Mouse (Mus musculus) neural tube, embryonic 13.5 days (tissue): ENCODE measurements around the gene Vangl2. TPM values are rescaled to one million over a fixed set of nuclear protein-coding genes. Genes with fewer than 3 reads are reported as not detected.

Experiments used
- ATAC-seq: fragments of 200-750 bp; cut with Nextera tagmentation; 2 replicates; pipeline ENCODE4 v1.8.0; 2017; ENCODE audit warnings: low read depth, mild to moderate bottlenecking, moderate TSS enrichment, moderate library complexity
- H3K27ac ChIP-seq: fragments of 300-500 bp; sonication (generic); replicated peaks from 2 replicates; pipeline ENCODE4 v1.5.1; 2015; ENCODE audit warnings: moderate library complexity, mild to moderate bottlenecking, inconsistent platforms
- H3K27me3 ChIP-seq: fragments of 300-500 bp; sonication (generic); 2 replicates; pipeline ENCODE4 v1.6.1; 2015; ENCODE audit warnings: mild to moderate bottlenecking, inconsistent platforms
- H3K36me3 ChIP-seq: fragments of 300-500 bp; sonication (generic); 2 replicates; pipeline ENCODE4 v1.6.1; 2015; ENCODE audit warnings: mild to moderate bottlenecking, inconsistent platforms
- H3K4me1 ChIP-seq: fragments of 300-500 bp; sonication (generic); replicated peaks from 2 replicates; pipeline ENCODE4 v1.6.1; 2015; ENCODE audit warnings: inconsistent platforms
- H3K4me2 ChIP-seq: fragments of 300-500 bp; sonication (generic); 2 replicates; pipeline ENCODE4 v1.6.1; 2015; ENCODE audit warnings: inconsistent platforms, mild to moderate bottlenecking, moderate library complexity
- H3K4me3 ChIP-seq: fragments of 300-500 bp; sonication (generic); 2 replicates; pipeline ENCODE4 v1.5.1; 2015; ENCODE audit warnings: mild to moderate bottlenecking, inconsistent platforms
- H3K9ac ChIP-seq: fragments of 300-500 bp; sonication (generic); 2 replicates; pipeline ENCODE4 v1.6.1; 2015; ENCODE audit warnings: moderate library complexity, mild to moderate bottlenecking, inconsistent platforms
- H3K9me3 ChIP-seq: fragments of 300-500 bp; sonication (generic); 2 replicates; pipeline ENCODE4 v1.6.1; 2016; ENCODE audit warnings: inconsistent platforms
- WGBS: fragments of 180-500 bp; shearing (Covaris S2); methylation state at CpG from one replicate; pipeline ENCODE4 v1.1.7; 2015; 5-methylcytosine and 5-hydroxymethylcytosine counted together
- polyA plus RNA-seq: library from polyadenylated mRNA; unstranded; fragments of >200 nt; fragmentation: Nextera tagmentation; extraction: Ambion mirVana; gene quantifications from 2 replicates; pipeline ENCODE4 v1.2.1, GENCODE M21; 2015

The Vangl2 gene
- polyA plus RNA-seq, 1 experiment from 2014 or later = 50.5 TPM

DNA sequence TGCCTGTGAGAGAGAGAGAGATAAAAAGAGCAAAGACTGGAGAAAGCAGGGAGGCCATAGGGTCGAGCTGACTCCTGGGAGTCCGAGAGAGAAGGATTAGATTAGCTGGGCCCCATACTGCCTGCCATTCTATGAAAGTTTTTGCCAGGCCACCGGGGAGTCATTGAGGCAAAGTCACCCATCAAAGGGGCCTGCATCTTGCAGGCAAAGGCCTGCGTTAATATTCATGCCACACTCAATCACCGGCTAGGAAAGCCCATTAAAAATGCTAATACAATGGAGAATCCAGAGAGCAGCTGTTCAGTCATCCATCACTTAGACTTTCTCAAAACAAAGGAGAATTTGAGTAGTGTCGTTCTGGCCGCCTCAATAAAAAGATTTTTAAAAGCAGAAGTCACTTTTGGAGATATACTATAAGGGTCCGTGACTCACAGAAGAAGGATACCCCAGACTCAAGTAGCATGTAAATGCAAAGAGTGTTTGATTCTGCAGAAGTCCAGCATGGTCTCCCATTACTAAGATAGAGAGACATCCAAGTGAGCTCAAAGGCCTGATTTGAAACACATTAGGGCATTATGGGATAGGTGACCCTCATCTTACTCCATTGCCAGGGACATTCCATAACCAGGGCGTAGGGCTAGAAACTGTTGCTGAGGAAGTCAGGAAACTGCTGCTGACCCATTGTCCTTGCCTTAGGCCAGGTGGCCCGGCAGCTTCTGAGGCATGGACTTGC, 57.2 kb downstream of the Vangl2 start:
- H3K9me3 ChIP-seq = no peaks in the 10 kb centered on the region
- peak overlapping the region; percentile 7; the same call in 1 of the 2 replicates for H3K27ac ChIP-seq
- peaks cover 14% of the 10 kb centered on the region for H3K4me1 ChIP-seq
- H3K9ac ChIP-seq = no peak overlapping the region
- 18% methylated on average over 10 of the region's 10 CpGs for WGBS
- H3K4me2 ChIP-seq = no peak overlapping the region
- peak; percentile 71 for ATAC-seq
- no peak overlapping the region for H3K4me3 ChIP-seq
- H3K27me3 ChIP-seq = no peaks in the 10 kb centered on the region
- H3K36me3 ChIP-seq = no peaks in the 10 kb centered on the region

DNA sequence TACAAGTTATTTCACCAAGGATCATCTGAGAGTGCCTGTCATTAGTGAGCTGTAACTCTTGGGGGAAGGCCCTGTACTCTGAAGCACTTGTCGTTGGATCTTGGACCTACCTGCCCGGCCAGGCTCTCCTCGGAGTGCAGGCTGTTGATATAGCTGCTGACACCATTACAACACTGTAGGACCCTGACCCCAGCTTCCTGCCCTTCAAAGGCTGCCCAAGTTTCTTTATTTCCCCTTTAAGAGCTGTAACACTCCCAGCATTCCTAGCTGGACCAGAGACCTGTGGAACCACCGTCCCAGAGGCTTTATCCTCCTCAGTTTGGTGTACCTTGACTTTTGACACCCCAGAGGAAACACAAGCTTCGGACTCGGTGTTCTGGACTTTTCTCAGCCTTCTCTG, 59.0 kb downstream of the Vangl2 start:
- WGBS = 82% methylated on average over 6 of the region's 6 CpGs
- no peak overlapping the region for H3K9ac ChIP-seq
- H3K4me3 ChIP-seq = no peak overlapping the region
- no peaks in the 10 kb centered on the region for H3K9me3 ChIP-seq
- H3K27ac ChIP-seq = no peak overlapping the region
- H3K36me3 ChIP-seq = no peaks in the 10 kb centered on the region
- H3K4me1 ChIP-seq = peaks cover 14% of the 10 kb centered on the region
- H3K27me3 ChIP-seq = no peaks in the 10 kb centered on the region
- H3K4me2 ChIP-seq = no peak overlapping the region
- ATAC-seq = no peak

DNA sequence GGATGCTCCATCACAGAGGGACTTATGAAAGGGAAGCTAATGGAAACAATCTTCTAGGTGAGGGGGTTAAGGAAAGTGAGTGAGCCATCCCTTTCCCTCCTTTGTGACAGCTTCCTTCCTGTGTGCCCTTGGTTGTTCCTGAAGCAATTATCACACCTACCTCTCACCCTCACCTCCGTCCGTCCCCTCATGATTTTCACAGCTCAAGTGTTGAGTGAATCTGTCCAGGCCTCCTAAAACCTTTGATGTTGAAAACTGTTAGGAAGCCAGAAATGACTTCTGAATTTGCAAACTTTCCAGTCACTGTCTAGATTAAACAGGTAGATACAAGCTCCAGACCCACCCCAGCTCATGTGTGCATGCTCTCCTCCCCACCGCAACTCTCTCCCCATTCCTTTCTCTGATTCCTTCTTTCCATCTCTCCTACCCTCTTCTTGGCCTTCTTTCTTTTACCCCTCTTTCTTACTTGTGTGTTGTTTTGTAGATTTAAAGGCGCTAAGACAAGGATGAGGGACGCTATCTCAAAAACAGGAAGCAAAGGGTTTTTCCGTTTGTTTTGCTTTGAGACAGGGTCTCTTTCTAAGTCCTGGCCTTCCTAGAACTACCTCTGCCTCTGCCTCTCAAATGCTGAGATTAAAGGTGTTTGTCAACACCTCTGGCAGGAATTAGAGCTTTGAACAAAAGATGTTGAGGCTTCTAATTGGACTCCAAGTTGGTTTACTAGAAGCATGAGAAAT, 62.0 kb downstream of the Vangl2 start:
- H3K9ac ChIP-seq = no peak overlapping the region
- H3K4me2 ChIP-seq = no peak overlapping the region
- WGBS = 87% methylated on average over 6 of the region's 6 CpGs

DNA sequence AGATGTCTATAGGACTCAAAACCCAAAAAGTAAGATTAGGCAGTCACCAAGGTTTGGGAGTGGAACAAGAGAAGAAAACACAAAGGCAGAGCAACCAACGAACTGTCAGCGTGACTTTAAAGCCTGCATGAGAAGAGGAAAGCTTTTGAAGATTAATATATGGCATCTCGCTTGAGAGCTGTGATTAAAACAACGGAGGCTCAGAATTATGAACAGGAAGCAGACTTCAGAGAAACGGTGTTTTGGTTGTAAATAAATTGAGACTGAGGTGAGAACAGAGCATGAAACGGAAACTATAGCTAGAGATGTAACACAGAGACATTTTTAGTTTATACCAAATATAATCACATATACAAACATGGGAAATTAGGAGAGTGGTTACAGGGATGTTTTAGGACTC, 64.6 kb downstream of the Vangl2 start:
- Histone ChIP-seq H3K4me3 (no peak overlapping the region), H3K9ac (no peak overlapping the region), H3K36me3 (no peaks in the 10 kb centered on the region), H3K9me3 (no peaks in the 10 kb centered on the region), H3K4me2 (no peak overlapping the region), H3K27me3 (no peaks in the 10 kb centered on the region), H3K27ac (no peak overlapping the region), H3K4me1 (no peaks in the 10 kb centered on the region)
- ATAC-seq = no peak
- 83% methylated on average over 6 of the region's 6 CpGs for WGBS

More for the DNA sequence above, 62.0 kb downstream of the Vangl2 start:
- no peak for ATAC-seq
- Histone ChIP-seq H3K27me3 (no peaks in the 10 kb centered on the region), H3K27ac (no peak overlapping the region), H3K4me1 (peaks cover 12% of the 10 kb centered on the region), H3K36me3 (no peaks in the 10 kb centered on the region), H3K4me3 (no peak overlapping the region), H3K9me3 (no peaks in the 10 kb centered on the region)

DNA sequence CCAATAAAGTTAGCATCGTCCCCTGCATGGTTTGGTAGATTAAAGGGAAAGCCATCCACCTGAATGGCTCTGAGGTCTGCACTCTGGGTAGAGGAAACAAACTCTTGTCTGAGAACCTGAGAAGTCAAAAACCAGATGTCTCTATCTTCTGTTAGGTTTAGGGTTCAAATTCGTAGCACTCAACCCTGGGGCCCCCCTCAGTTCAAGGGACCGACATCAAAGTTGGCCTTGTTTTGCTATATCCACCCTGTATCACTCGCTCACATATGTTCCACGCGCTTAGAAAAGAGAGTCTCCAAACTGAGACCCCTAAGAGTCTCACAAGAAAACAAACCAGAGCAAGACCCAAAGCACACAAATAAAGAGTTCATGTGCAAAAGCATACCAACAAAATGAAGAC, 66.5 kb downstream of the Vangl2 start:
- ATAC-seq = no peak
- Histone ChIP-seq H3K4me2 (no peak overlapping the region), H3K4me1 (no peaks in the 10 kb centered on the region), H3K4me3 (no peak overlapping the region), H3K27ac (no peak overlapping the region), H3K9me3 (no peaks in the 10 kb centered on the region), H3K36me3 (no peaks in the 10 kb centered on the region), H3K9ac (no peak overlapping the region), H3K27me3 (no peaks in the 10 kb centered on the region)
- 85% methylated on average over 6 of the region's 6 CpGs for WGBS

DNA sequence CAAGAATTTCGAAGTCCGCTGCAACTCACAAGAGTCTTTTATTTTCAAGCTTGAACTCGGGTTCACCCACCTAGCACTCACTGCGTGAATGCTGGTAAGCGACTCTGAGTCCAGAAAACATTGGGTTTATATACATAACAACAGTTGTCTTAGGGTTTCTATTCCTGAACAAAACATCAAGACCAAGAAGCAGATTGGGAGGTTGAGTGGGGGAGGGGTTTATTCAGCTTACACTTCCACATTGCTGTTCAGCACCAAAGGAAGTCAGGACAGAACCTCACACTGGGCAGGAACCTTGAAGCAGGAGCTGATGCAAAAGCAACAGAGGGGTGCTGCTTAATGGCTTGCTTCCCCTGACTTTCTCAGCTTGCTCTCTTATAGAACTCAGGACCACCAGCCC, 67.5 kb downstream of the Vangl2 start:
- Histone ChIP-seq H3K4me1 (no peaks in the 10 kb centered on the region), H3K4me3 (no peak overlapping the region), H3K9me3 (no peaks in the 10 kb centered on the region), H3K9ac (no peak overlapping the region), H3K4me2 (no peak overlapping the region), H3K27me3 (no peaks in the 10 kb centered on the region), H3K36me3 (no peaks in the 10 kb centered on the region), H3K27ac (no peak overlapping the region)
- WGBS = 89% methylated on average over 5 of the region's 5 CpGs
- ATAC-seq = no peak

DNA sequence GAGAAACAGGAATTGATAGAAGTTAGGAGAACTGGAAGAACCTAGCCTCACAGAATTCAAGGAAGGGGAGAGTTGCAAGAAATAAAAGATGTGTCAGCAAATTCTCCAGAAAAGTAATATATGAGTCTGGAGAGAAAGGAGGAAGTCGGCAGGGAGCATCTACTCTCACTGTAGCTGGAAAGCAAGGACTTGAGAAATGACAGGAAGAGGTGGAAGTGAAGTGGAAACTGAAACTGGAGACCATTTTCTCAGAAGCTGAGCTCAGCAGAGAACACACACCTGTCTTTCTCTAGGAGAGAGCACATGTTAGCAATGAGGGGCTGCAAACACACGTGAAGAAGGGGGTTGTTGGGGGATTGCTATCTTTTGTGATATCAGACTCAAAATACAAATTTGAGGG, 70.8 kb downstream of the Vangl2 start:
- Histone ChIP-seq H3K36me3 (no peaks in the 10 kb centered on the region), H3K27me3 (no peaks in the 10 kb centered on the region), H3K4me2 (no peak overlapping the region), H3K4me3 (no peak overlapping the region), H3K9me3 (no peaks in the 10 kb centered on the region), H3K9ac (no peak overlapping the region), H3K4me1 (no peaks in the 10 kb centered on the region), H3K27ac (no peak overlapping the region)
- no peak for ATAC-seq
- WGBS = 85% methylated on average over 2 of the region's 2 CpGs

DNA sequence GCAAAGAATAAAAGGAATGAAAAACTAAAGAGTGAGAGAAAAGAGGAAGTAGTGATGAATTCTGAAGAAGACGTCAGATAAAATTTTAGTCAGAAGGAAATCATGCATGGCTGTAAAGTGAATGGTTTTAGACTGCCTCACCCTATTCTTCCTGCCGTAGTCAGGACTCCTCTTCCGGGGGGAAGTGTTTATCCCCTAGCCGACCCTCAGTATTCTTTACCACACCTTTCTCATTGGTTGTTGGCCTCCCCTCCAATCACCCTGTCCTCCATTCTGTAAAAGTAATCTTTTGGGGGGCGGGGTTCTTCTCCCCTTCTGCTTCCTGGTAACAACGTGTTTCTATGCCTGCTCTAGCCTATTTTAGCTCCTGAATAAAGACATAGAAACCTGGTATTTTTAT, 73.2 kb downstream of the Vangl2 start:
- 66% methylated on average over 6 of the region's 6 CpGs for WGBS
- no peaks in the 10 kb centered on the region for H3K36me3 ChIP-seq
- no peak for ATAC-seq

More for the DNA sequence above, 73.2 kb downstream of the Vangl2 start:
- H3K27me3 ChIP-seq = no peaks in the 10 kb centered on the region
- H3K9me3 ChIP-seq = no peaks in the 10 kb centered on the region; the same call in 1 of the 2 replicates
- no peak overlapping the region for H3K4me3 ChIP-seq
- no peak overlapping the region for H3K27ac ChIP-seq
- H3K4me1 ChIP-seq = no peaks in the 10 kb centered on the region
- H3K4me2 ChIP-seq = no peak overlapping the region
- no peak overlapping the region for H3K9ac ChIP-seq

Other genes starting within 250 kb of the Vangl2 start
- gene Cd84, start 188.7 kb downstream of the Vangl2 start, polyA plus RNA-seq = 0.84 and 1.5 TPM in 2 replicates
- not detected in 2 replicates for gene Gm10521, start 132.8 kb downstream of the Vangl2 start, polyA plus RNA-seq
- 0.13 and 0.44 TPM in 2 replicates for gene Slamf6, start 110.9 kb downstream of the Vangl2 start, polyA plus RNA-seq
- 10.4 and 10.8 TPM in 2 replicates for gene Nhlh1, start 29.1 kb upstream of the Vangl2 start, polyA plus RNA-seq
- 183 and 199 TPM in 2 replicates for gene Copa, start 54.1 kb upstream of the Vangl2 start, polyA plus RNA-seq
- 123 and 124 TPM in 2 replicates for gene Ncstn, start 54.4 kb upstream of the Vangl2 start, polyA plus RNA-seq
- gene Pex19, start 98.3 kb upstream of the Vangl2 start, polyA plus RNA-seq = 163 and 164 TPM in 2 replicates
- gene Dcaf8, start 119.6 kb upstream of the Vangl2 start, polyA plus RNA-seq = 94.0 and 96.6 TPM in 2 replicates
- gene Pea15a, start 178.4 kb upstream of the Vangl2 start, polyA plus RNA-seq = 355 and 388 TPM in 2 replicates
- gene Casq1, start 191.4 kb upstream of the Vangl2 start, polyA plus RNA-seq = 2.3 and 2.6 TPM in 2 replicates
- gene Atp1a4, start 230.0 kb upstream of the Vangl2 start, polyA plus RNA-seq = not detected in 2 replicates
- 116 and 126 TPM in 2 replicates for gene Igsf8, start 233.2 kb upstream of the Vangl2 start, polyA plus RNA-seq